Mouse (Mus musculus) midbrain, embryonic 15.5 days (tissue): Measurements from ENCODE around the gene Pfn1. TPM values are rescaled to one million over a fixed set of nuclear protein-coding genes. Genes with fewer than 3 reads are reported as not detected.

Experiments
- polyA plus RNA-seq: library from polyadenylated mRNA; unstranded; fragments of >200 nt; fragmentation: Nextera tagmentation; extraction: Ambion mirVana; gene quantifications from 2 replicates; pipeline ENCODE4 v1.2.1, GENCODE M21; 2015

Pfn1 gene
- polyA plus RNA-seq, 1 experiment from 2014 or later: 659 TPM

Other genes with a start within 250 kb of the Pfn1 start
- 32.6 and 33.8 TPM in 2 replicates for gene Pelp1, start 244.6 kb downstream of the Pfn1 start, polyA plus RNA-seq
- 53.6 and 53.8 TPM in 2 replicates for gene Arrb2, start 222.0 kb downstream of the Pfn1 start, polyA plus RNA-seq
- gene Med11, start 202.7 kb downstream of the Pfn1 start, polyA plus RNA-seq: 46.2 and 49.5 TPM in 2 replicates
- gene Zmynd15, start 195.2 kb downstream of the Pfn1 start, polyA plus RNA-seq: 0.61 and 0.62 TPM in 2 replicates
- gene Cxcl16, start 194.7 kb downstream of the Pfn1 start, polyA plus RNA-seq: 2.5 and 2.9 TPM in 2 replicates
- 3.8 and 4.0 TPM in 2 replicates for gene Tm4sf5, start 149.4 kb downstream of the Pfn1 start, polyA plus RNA-seq
- gene Vmo1, start 140.0 kb downstream of the Pfn1 start, polyA plus RNA-seq: 0.46 TPM in 1 of 2 replicates, not detected in the other
- gene Gltpd2, start 135.4 kb downstream of the Pfn1 start, polyA plus RNA-seq: 0.14 and 0.27 TPM in 2 replicates
- gene Psmb6, start 129.3 kb downstream of the Pfn1 start, polyA plus RNA-seq: 777 and 795 TPM in 2 replicates
- gene Gm40193, start 121.7 kb downstream of the Pfn1 start, polyA plus RNA-seq: not detected in 2 replicates
- 13.8 and 14.8 TPM in 2 replicates for gene Pld2, start 114.6 kb downstream of the Pfn1 start, polyA plus RNA-seq
- 17.9 and 18.7 TPM in 2 replicates for gene Mink1, start 91.8 kb downstream of the Pfn1 start, polyA plus RNA-seq
- not detected in 2 replicates for gene 4930544D05Rik, start 38.8 kb downstream of the Pfn1 start, polyA plus RNA-seq
- gene Chrne, start 35.4 kb downstream of the Pfn1 start, polyA plus RNA-seq: not detected in 2 replicates
- 0.11 and 0.14 TPM in 2 replicates for gene Gp1ba, start 15.5 kb downstream of the Pfn1 start, polyA plus RNA-seq
- 114 and 122 TPM in 2 replicates for gene Rnf167, start 7.4 kb downstream of the Pfn1 start, polyA plus RNA-seq
- gene Slc25a11, start 7.2 kb downstream of the Pfn1 start, polyA plus RNA-seq: 180 and 181 TPM in 2 replicates
- gene Eno3, start 2.6 kb upstream of the Pfn1 start, polyA plus RNA-seq: 8.0 and 8.3 TPM in 2 replicates
- 171 and 173 TPM in 2 replicates for gene Spag7, start 14.8 kb upstream of the Pfn1 start, polyA plus RNA-seq
- gene Camta2, start 33.5 kb upstream of the Pfn1 start, polyA plus RNA-seq: 23.5 and 25.0 TPM in 2 replicates
- gene Inca1, start 45.5 kb upstream of the Pfn1 start, polyA plus RNA-seq: 1.0 and 1.7 TPM in 2 replicates
- gene Kif1c, start 45.9 kb upstream of the Pfn1 start, polyA plus RNA-seq: 1.9 TPM in 2 replicates
- gene Zfp3, start 109.6 kb upstream of the Pfn1 start, polyA plus RNA-seq: 16.7 and 16.8 TPM in 2 replicates
- not detected in 2 replicates for gene Scimp, start 157.9 kb upstream of the Pfn1 start, polyA plus RNA-seq
- 85.6 and 93.1 TPM in 2 replicates for gene Rabep1, start 190.1 kb upstream of the Pfn1 start, polyA plus RNA-seq